Mouse (Mus musculus): ENCODE data around the gene Slc16a6. TPM values are rescaled to one million over a fixed set of nuclear protein-coding genes. Genes with fewer than 3 reads are reported as not detected.

The Slc16a6 gene
- polyA plus RNA-seq, 1 experiment from 2014 or later = 7.0 TPM

GRCm38 (mm10) chr11:109491844-109492243, 18.4 kb upstream of the Slc16a6 start:
- Histone ChIP-seq H3K4me2 (ENCODE audit: low read depth, low read length) (no peak overlapping the region), H3K4me3 (ENCODE audit: low read length) (no peak overlapping the region), H3K4me1 (ENCODE audit: control insufficient read depth, insufficient read depth, low read length) (peaks cover 14% of the 10 kb centered on the region), H3K9me3 (replicated peaks; ENCODE audit: control insufficient read depth, low read length) (no peaks in the 10 kb centered on the region), H3K27me3 (ENCODE audit: control insufficient read depth, insufficient read depth, low read length) (no peaks in the 10 kb centered on the region), H3K9ac (ENCODE audit: low read length) (no peak overlapping the region), H3K36me3 (ENCODE audit: control insufficient read depth, insufficient read depth) (no peaks in the 10 kb centered on the region), H3K27ac (ENCODE audit: low read length) (no peak overlapping the region)
- ATAC-seq (replicated peaks; ENCODE audit: extremely low read depth, insufficient read depth, low FRiP score) = no peak
- 67% methylated on average over 4 of the region's 4 CpGs for whole genome bisulfite sequencing

GRCm38 (mm10) chr11:109489763-109490162, 16.4 kb upstream of the Slc16a6 start:
- no peaks in the 10 kb centered on the region for H3K36me3 ChIP-seq (ENCODE audit: control insufficient read depth, insufficient read depth)
- H3K4me3 ChIP-seq (ENCODE audit: low read length) = no peak overlapping the region
- WGBS = 82% methylated on average over 2 of the region's 2 CpGs
- H3K9me3 ChIP-seq (replicated peaks; ENCODE audit: control insufficient read depth, low read length) = no peaks in the 10 kb centered on the region
- peaks cover 2% of the 10 kb centered on the region for H3K4me1 ChIP-seq (ENCODE audit: control insufficient read depth, insufficient read depth, low read length)
- H3K27ac ChIP-seq (ENCODE audit: low read length) = no peak overlapping the region
- H3K27me3 ChIP-seq (ENCODE audit: control insufficient read depth, insufficient read depth, low read length) = no peaks in the 10 kb centered on the region
- no peak overlapping the region for H3K9ac ChIP-seq (ENCODE audit: low read length)
- no peak overlapping the region for H3K4me2 ChIP-seq (ENCODE audit: low read depth, low read length)
- ATAC-seq (replicated peaks; ENCODE audit: extremely low read depth, insufficient read depth, low FRiP score) = no peak

- ATAC-seq (replicated peaks; ENCODE audit: extremely low read depth, insufficient read depth, low FRiP score) = no peak
- no peak overlapping the region for H3K4me2 ChIP-seq (ENCODE audit: low read depth, low read length)
- no peak overlapping the region for H3K9ac ChIP-seq (ENCODE audit: low read length)
- no peak overlapping the region for H3K4me3 ChIP-seq (ENCODE audit: low read length)
- no peaks in the 10 kb centered on the region for H3K9me3 ChIP-seq (replicated peaks; ENCODE audit: control insufficient read depth, low read length)
- H3K27me3 ChIP-seq (ENCODE audit: control insufficient read depth, insufficient read depth, low read length) = no peaks in the 10 kb centered on the region
- no peak overlapping the region for H3K27ac ChIP-seq (ENCODE audit: low read length)
- H3K36me3 ChIP-seq (ENCODE audit: control insufficient read depth, insufficient read depth) = no peaks in the 10 kb centered on the region
- 72% methylated on average over 10 of the region's 10 CpGs for WGBS
- no peaks in the 10 kb centered on the region for H3K4me1 ChIP-seq (ENCODE audit: control insufficient read depth, insufficient read depth, low read length)
Observed at GRCm38 (mm10) chr11:109487991-109488684, 14.7 kb upstream of the Slc16a6 start.

DNA sequence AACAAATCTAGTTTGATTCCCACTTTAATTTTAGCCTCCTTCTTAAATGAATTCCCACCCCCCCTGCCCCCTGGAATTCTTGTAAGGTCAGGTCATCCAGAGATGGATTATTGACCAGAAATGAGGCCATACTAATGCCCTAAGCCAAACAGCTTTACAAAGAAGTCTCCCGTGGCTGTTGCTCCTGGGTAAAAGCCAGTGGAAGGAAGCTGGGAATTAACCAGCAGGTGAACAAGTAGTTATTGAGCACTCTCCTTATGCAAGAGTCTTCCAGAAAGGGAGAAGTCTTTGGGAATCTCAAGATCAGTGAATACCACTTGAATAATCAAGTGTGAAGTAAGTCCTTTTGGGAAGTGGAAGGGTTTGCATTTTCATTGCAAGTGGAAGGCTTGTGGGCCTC, 13.7 kb upstream of the Slc16a6 start:
- no peak overlapping the region for H3K4me2 ChIP-seq (ENCODE audit: low read depth, low read length)
- no peaks in the 10 kb centered on the region for H3K27me3 ChIP-seq (ENCODE audit: control insufficient read depth, insufficient read depth, low read length)
- no peaks in the 10 kb centered on the region for H3K4me1 ChIP-seq (ENCODE audit: control insufficient read depth, insufficient read depth, low read length)
- H3K36me3 ChIP-seq (ENCODE audit: control insufficient read depth, insufficient read depth) = no peaks in the 10 kb centered on the region
- no peaks in the 10 kb centered on the region for H3K9me3 ChIP-seq (replicated peaks; ENCODE audit: control insufficient read depth, low read length)
- ATAC-seq (replicated peaks; ENCODE audit: extremely low read depth, insufficient read depth, low FRiP score) = no peak
- H3K9ac ChIP-seq (ENCODE audit: low read length) = no peak overlapping the region
- no peak overlapping the region for H3K4me3 ChIP-seq (ENCODE audit: low read length)
- WGBS = 71% methylated on average over 1 of the region's 1 CpGs
- H3K27ac ChIP-seq (ENCODE audit: low read length) = no peak overlapping the region

DNA sequence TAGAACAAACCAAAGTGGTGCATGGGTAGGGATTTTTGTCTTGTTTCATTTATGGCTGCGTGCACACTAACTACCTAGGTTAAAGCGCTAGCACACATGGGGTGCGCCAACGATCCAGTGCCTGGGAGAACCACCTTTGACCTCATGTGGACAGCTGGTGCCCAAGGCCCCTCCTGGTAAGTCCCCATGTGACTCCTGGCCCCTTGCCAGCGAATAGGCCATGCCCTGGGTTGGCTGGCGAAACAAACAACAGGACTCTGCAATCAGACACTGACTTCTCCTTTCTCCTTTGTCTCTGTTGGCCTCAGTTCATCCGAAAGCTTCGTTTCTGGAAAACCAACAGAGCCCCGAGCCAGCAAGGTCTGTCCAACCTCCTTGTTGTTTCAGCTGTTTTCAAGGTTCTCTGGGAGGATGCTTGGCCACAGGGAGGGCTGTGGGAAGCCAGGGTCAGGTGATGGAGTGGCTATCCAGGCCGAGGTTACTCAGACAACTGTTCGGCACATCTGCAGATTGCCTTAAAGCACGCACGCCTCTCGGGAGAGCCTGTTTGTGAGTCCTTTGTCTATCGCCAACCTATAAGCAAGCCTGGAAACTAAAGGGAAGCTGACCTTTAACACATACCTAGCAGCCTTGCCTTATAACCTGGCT, 12.1 kb upstream of the Slc16a6 start:
- no peaks in the 10 kb centered on the region for H3K27me3 ChIP-seq (ENCODE audit: control insufficient read depth, insufficient read depth, low read length)
- no peak overlapping the region for H3K27ac ChIP-seq (ENCODE audit: low read length)
- no peaks in the 10 kb centered on the region for H3K9me3 ChIP-seq (replicated peaks; ENCODE audit: control insufficient read depth, low read length)
- 82% methylated on average over 15 of the region's 15 CpGs for WGBS
- H3K4me2 ChIP-seq (ENCODE audit: low read depth, low read length) = no peak overlapping the region
- no peak overlapping the region for H3K4me3 ChIP-seq (ENCODE audit: low read length)
- H3K36me3 ChIP-seq (ENCODE audit: control insufficient read depth, insufficient read depth) = no peaks in the 10 kb centered on the region
- no peak for ATAC-seq (replicated peaks; ENCODE audit: extremely low read depth, insufficient read depth, low FRiP score)
- H3K9ac ChIP-seq (ENCODE audit: low read length) = no peak overlapping the region
- no peaks in the 10 kb centered on the region for H3K4me1 ChIP-seq (ENCODE audit: control insufficient read depth, insufficient read depth, low read length)

DNA sequence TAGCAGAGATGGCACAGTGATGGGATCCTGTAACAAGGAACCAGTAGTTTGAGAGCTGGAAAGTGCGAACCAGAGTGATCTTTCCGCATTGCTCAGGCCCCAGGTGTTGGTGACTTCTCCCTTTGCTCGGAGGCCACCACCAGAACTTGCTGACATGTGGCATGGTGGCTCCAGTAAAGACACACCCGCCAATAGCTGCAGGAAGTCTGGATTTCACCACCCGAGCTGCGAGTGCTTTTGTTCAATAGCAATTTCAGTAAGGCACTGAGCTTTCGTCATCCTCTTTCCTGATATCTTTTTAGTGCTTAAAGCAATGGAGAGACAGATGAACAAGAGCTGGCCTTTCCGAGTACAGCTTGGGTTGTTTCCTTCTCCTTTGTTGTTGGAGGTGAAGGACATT, 7.0 kb upstream of the Slc16a6 start:
- H3K36me3 ChIP-seq (ENCODE audit: control insufficient read depth, insufficient read depth) = no peaks in the 10 kb centered on the region
- H3K4me1 ChIP-seq (ENCODE audit: control insufficient read depth, insufficient read depth, low read length) = no peaks in the 10 kb centered on the region
- H3K4me3 ChIP-seq (ENCODE audit: low read length) = no peak overlapping the region
- no peak for ATAC-seq (replicated peaks; ENCODE audit: extremely low read depth, insufficient read depth, low FRiP score)
- 55% methylated on average over 8 of the region's 8 CpGs for WGBS
- no peak overlapping the region for H3K9ac ChIP-seq (ENCODE audit: low read length)
- no peaks in the 10 kb centered on the region; the same call in 1 of the 2 replicates for H3K27me3 ChIP-seq (ENCODE audit: control insufficient read depth, insufficient read depth, low read length)
- H3K9me3 ChIP-seq (replicated peaks; ENCODE audit: control insufficient read depth, low read length) = no peaks in the 10 kb centered on the region
- no peak overlapping the region for H3K27ac ChIP-seq (ENCODE audit: low read length)
- no peak overlapping the region for H3K4me2 ChIP-seq (ENCODE audit: low read depth, low read length)

GRCm38 (mm10) chr11:109479575-109480285, 6.3 kb upstream of the Slc16a6 start:
- no peak overlapping the region for H3K4me3 ChIP-seq (ENCODE audit: low read length)
- no peaks in the 10 kb centered on the region for H3K36me3 ChIP-seq (ENCODE audit: control insufficient read depth, insufficient read depth)
- H3K4me2 ChIP-seq (ENCODE audit: low read depth, low read length) = no peak overlapping the region
- no peaks in the 10 kb centered on the region for H3K9me3 ChIP-seq (replicated peaks; ENCODE audit: control insufficient read depth, low read length)
- H3K27ac ChIP-seq (ENCODE audit: low read length) = no peak overlapping the region
- peaks cover 3% of the 10 kb centered on the region; the same call in 1 of the 2 replicates for H3K27me3 ChIP-seq (ENCODE audit: control insufficient read depth, insufficient read depth, low read length)
- no peak for ATAC-seq (replicated peaks; ENCODE audit: extremely low read depth, insufficient read depth, low FRiP score)
- H3K9ac ChIP-seq (ENCODE audit: low read length) = no peak overlapping the region
- no peaks in the 10 kb centered on the region for H3K4me1 ChIP-seq (ENCODE audit: control insufficient read depth, insufficient read depth, low read length)
- WGBS = 62% methylated on average over 16 of the region's 16 CpGs

DNA sequence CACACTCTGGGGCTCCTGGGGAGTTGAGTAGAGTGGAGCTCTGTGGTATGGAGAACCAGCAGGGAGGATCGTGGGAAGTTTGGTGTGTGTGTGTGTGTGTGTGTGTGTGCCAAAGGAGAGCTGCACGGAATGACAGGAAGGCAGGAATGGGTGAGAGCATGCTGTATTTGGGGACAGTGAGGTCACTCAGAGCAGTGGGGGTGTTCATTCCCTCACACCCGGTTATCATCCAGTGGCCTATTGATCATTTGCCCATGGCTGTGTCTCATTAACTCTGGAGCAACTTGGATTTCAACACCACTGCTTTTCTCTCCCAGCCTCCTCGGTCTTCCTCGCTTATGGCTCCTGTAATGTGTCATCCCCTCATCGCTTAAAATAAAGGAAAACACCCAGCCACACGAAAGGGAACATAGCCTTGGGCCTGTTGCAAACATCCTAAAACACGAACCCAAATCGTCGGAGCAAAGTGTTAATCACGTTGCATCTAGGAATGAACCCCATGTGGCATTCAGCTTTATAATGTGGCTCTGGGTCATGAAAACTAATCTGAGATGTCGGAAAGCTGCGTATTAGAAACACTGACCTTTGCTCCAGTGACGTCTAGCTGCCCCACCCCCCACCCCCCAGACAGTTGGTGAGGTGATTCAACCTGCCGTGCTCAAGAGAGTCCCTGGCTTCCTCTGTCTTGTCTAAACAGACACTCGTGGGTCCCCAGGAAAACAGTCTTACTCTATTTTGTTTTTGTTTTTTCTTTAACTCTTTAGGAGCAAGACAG, 4.4 kb upstream of the Slc16a6 start:
- Histone ChIP-seq H3K4me2 (ENCODE audit: low read depth, low read length) (no peak overlapping the region), H3K4me1 (ENCODE audit: control insufficient read depth, insufficient read depth, low read length) (no peaks in the 10 kb centered on the region), H3K27ac (ENCODE audit: low read length) (no peak overlapping the region), H3K9me3 (replicated peaks; ENCODE audit: control insufficient read depth, low read length) (no peaks in the 10 kb centered on the region), H3K9ac (ENCODE audit: low read length) (no peak overlapping the region; the same call in 1 of the 2 replicates), H3K27me3 (ENCODE audit: control insufficient read depth, insufficient read depth, low read length) (peaks cover 3% of the 10 kb centered on the region; the same call in 1 of the 2 replicates), H3K4me3 (ENCODE audit: low read length) (no peak overlapping the region), H3K36me3 (ENCODE audit: control insufficient read depth, insufficient read depth) (no peaks in the 10 kb centered on the region)
- WGBS = 51% methylated on average over 16 of the region's 16 CpGs
- no peak for ATAC-seq (replicated peaks; ENCODE audit: extremely low read depth, insufficient read depth, low FRiP score)

Data from heart, embryonic 16.5 days (tissue).